Mouse (Mus musculus): Measurements from ENCODE around the gene Dusp15.

Dusp15 gene

GRCm38 (mm10) chr2:152931456-152932160 lies 19.9 kb downstream of the Dusp15 start:
- DNase-seq (ENCODE audit: low spot score), result no peak

- no peak for DNase-seq (ENCODE audit: low spot score)
Measured at GRCm38 (mm10) chr2:152930276-152930675, 21.2 kb downstream of the Dusp15 start.

- DNase-seq (ENCODE audit: low spot score), result no peak
Measured at GRCm38 (mm10) chr2:152928988-152929370, 22.5 kb downstream of the Dusp15 start.

- no peak for DNase-seq (ENCODE audit: low spot score)
Measured at GRCm38 (mm10) chr2:152928219-152928987, 23.1 kb downstream of the Dusp15 start.

- no peak for DNase-seq (ENCODE audit: low spot score)
Measured at GRCm38 (mm10) chr2:152927371-152927770, 24.1 kb downstream of the Dusp15 start.

GRCm38 (mm10) chr2:152926896-152927295 lies 24.6 kb downstream of the Dusp15 start:
- no peak for DNase-seq (ENCODE audit: low spot score)

GRCm38 (mm10) chr2:152925189-152925872 lies 26.2 kb downstream of the Dusp15 start:
- DNase-seq (ENCODE audit: low spot score), result no peak

GRCm38 (mm10) chr2:152924543-152924942 lies 27.0 kb downstream of the Dusp15 start:
- DNase-seq (ENCODE audit: low spot score), result no peak

GRCm38 (mm10) chr2:152924128-152924527 lies 27.4 kb downstream of the Dusp15 start:
- no peak for DNase-seq (ENCODE audit: low spot score)

GRCm38 (mm10) chr2:152923621-152924020 lies 27.9 kb downstream of the Dusp15 start:
- DNase-seq (ENCODE audit: low spot score), result no peak

GRCm38 (mm10) chr2:152922376-152922775 lies 29.1 kb downstream of the Dusp15 start:
- no peak for DNase-seq (ENCODE audit: low spot score)

GRCm38 (mm10) chr2:152917671-152918070 lies 33.8 kb downstream of the Dusp15 start:
- no peak for DNase-seq (ENCODE audit: low spot score)

GRCm38 (mm10) chr2:152916111-152916510 lies 35.4 kb downstream of the Dusp15 start:
- no peak for DNase-seq (ENCODE audit: low spot score)

GRCm38 (mm10) chr2:152915453-152915852 lies 36.0 kb downstream of the Dusp15 start:
- DNase-seq (ENCODE audit: low spot score), result no peak

- peak; percentile 75 for DNase-seq (ENCODE audit: low spot score)
Measured at GRCm38 (mm10) chr2:152914310-152915120, 37.0 kb downstream of the Dusp15 start.

- no peak for DNase-seq (ENCODE audit: low spot score)
Measured at GRCm38 (mm10) chr2:152913471-152913870, 38.0 kb downstream of the Dusp15 start.

- DNase-seq (ENCODE audit: low spot score), result no peak
Measured at GRCm38 (mm10) chr2:152911432-152911831, 40.1 kb downstream of the Dusp15 start.

- no peak for DNase-seq (ENCODE audit: low spot score)
Measured at GRCm38 (mm10) chr2:152911031-152911430, 40.5 kb downstream of the Dusp15 start, which contains the start of gene Mylk2. Mylk2 (plus strand) TSS chr2:152911352.

GRCm38 (mm10) chr2:152909848-152910247 lies 41.6 kb downstream of the Dusp15 start:
- DNase-seq (ENCODE audit: low spot score), result no peak

GRCm38 (mm10) chr2:152907114-152907943 lies 44.2 kb downstream of the Dusp15 start:
- DNase-seq (ENCODE audit: low spot score), result no peak

Measured in T-cell, adult 2 months (primary cell).